ENCODE assay signal across 9 mouse cellular contexts in the genomic region with DNA sequence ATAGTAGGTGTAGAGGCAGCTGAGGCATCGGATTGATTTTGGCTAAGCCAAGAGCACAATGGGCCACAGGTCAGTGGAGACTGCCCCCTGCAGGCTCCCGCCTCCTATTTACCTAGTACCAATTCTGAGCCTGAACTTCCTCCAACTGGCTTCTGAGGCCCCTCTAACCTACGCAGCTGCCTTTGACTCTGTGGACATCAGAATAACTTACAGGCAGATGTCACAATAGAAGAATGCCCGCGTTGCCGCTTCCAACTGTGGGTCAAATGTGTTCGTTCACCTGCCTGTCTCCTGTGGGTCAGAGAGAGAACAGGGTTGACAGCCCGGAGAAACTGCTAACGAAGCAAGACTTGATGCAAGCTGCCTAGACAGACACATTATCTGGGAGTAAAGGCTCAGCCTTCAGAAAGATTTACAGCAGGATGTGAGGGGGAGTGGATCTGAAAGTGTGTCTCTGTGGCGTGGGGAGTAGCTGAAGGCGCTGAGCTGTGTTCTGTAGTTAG.
DNase-seq lines count a peak whose midpoint lies in the region; ATAC-seq and TF ChIP-seq lines count a peak whose summit lies in the region.
"Had no signal": no experiment of that assay in that cellular context is flagged by ENCODE, and none has a peak within 500 bp of the region (broad histone marks: within the 10 kb centered on the region; RNA-seq: fewer than 3 reads in every experiment).

No protein-coding gene starts in this region.

- H3K9me3 ChIP-seq in midbrain, embryonic 10.5 days (replicated peaks): no peaks in the 10 kb centered on the region
- no peaks in the 10 kb centered on the region for H3K9me3 ChIP-seq in midbrain, embryonic 13.5 days
- H3K9me3 ChIP-seq in lung, embryonic 14.5 days (ENCODE audit: low read depth, low read length): no peaks in the 10 kb centered on the region
- H3K9me3 ChIP-seq: liver, embryonic 15.5 days had no signal

- H3K27ac ChIP-seq in midbrain, embryonic 10.5 days (replicated peaks): peak overlapping the region; percentile 39; the same call in 1 of the 2 replicates
- no peak overlapping the region for H3K27ac ChIP-seq in midbrain, embryonic 13.5 days
- H3K27ac ChIP-seq in bone marrow, adult 2 months (ENCODE audit: control insufficient read depth, insufficient read depth, low read depth, low read length, poor library complexity): no peak overlapping the region
- H3K27ac ChIP-seq in lung, embryonic 14.5 days (ENCODE audit: low read depth): no peak overlapping the region
- H3K27ac ChIP-seq: liver, embryonic 15.5 days had no signal

- no peak for TF ChIP-seq POLR2A in bone marrow, adult 2 months (IDR thresholded peaks at IDR 0.05; ENCODE audit: borderline replicate concordance, control insufficient read depth, low read depth, low read length)

- H3K36me3 ChIP-seq in midbrain, embryonic 10.5 days: no peaks in the 10 kb centered on the region
- no peaks in the 10 kb centered on the region for H3K36me3 ChIP-seq in midbrain, embryonic 13.5 days
- H3K36me3 ChIP-seq in lung, embryonic 14.5 days (ENCODE audit: insufficient read depth): no peaks in the 10 kb centered on the region
- H3K36me3 ChIP-seq: liver, embryonic 15.5 days had no signal

- TF ChIP-seq CTCF in bone marrow, adult 2 months (IDR thresholded peaks at IDR 0.05; ENCODE audit: control insufficient read depth, insufficient read depth, low read length): peak; percentile 57
- peak; percentile 59 for TF ChIP-seq CTCF in lung, embryonic 14.5 days (IDR thresholded peaks at IDR 0.05; ENCODE audit: low read depth)

- no peak overlapping the region for H3K4me2 ChIP-seq in midbrain, embryonic 13.5 days (replicated peaks)
- H3K4me2 ChIP-seq in lung, embryonic 14.5 days: no peak overlapping the region
- H3K4me2 ChIP-seq: liver, embryonic 15.5 days had no signal

- no peak overlapping the region for H3K9ac ChIP-seq in midbrain, embryonic 13.5 days (replicated peaks)
- H3K9ac ChIP-seq in lung, embryonic 14.5 days: no peak overlapping the region
- H3K9ac ChIP-seq: liver, embryonic 15.5 days had no signal

- no peak for ATAC-seq in midbrain, embryonic 13.5 days
- ATAC-seq in erythroid progenitor cell, adult 5-6 weeks (replicated peaks; ENCODE audit: low FRiP score, poor library complexity, severe bottlenecking): 0 out of 2 replicates have a peak, but pooled peaks have one; percentile 30
- ATAC-seq in lung, embryonic 14.5 days (ENCODE audit: insufficient read depth): no peak

- WGBS in midbrain, embryonic 10.5 days: 39% methylated on average over 11 of the region's 11 CpGs
- 37% methylated on average over 11 of the region's 11 CpGs for WGBS in midbrain, embryonic 13.5 days
- 9% methylated on average over 11 of the region's 11 CpGs for WGBS in bone marrow, adult 2 months
- 36% methylated on average over 11 of the region's 11 CpGs for WGBS in lung, embryonic 14.5 days

- peaks cover 26% of the 10 kb centered on the region for H3K4me1 ChIP-seq in midbrain, embryonic 10.5 days
- H3K4me1 ChIP-seq in midbrain, embryonic 13.5 days (replicated peaks): peaks cover 13% of the 10 kb centered on the region
- no peaks in the 10 kb centered on the region for H3K4me1 ChIP-seq in bone marrow, adult 2 months (ENCODE audit: control insufficient read depth, insufficient read depth, low read length)
- H3K4me1 ChIP-seq in lung, embryonic 14.5 days (ENCODE audit: insufficient read depth): no peaks in the 10 kb centered on the region; the same call in 1 of the 2 replicates
- H3K4me1 ChIP-seq: liver, embryonic 15.5 days had no signal

- no peaks in the 10 kb centered on the region for H3K27me3 ChIP-seq in midbrain, embryonic 10.5 days (ENCODE audit: low read depth, poor library complexity, severe bottlenecking)
- no peaks in the 10 kb centered on the region for H3K27me3 ChIP-seq in midbrain, embryonic 13.5 days
- H3K27me3 ChIP-seq in lung, embryonic 14.5 days (ENCODE audit: insufficient read depth, low read length): no peaks in the 10 kb centered on the region
- H3K27me3 ChIP-seq: liver, embryonic 15.5 days had no signal

- peak; percentile 61 for DNase-seq in midbrain, embryonic 10.5 days (ENCODE audit: low spot score)
- peak; percentile 67 for DNase-seq in kidney, postnatal 10 days
- peak; percentile 64 for DNase-seq in lung, embryonic 14.5 days
- DNase-seq in retina, postnatal 1 day: peak; percentile 62
- DNase-seq in urinary bladder, adult 18-20 months (ENCODE audit: low spot score in 2 of 2): no peak

- H3K4me3 ChIP-seq in midbrain, embryonic 10.5 days: no peak overlapping the region
- no peak overlapping the region for H3K4me3 ChIP-seq in midbrain, embryonic 13.5 days (replicated peaks)
- no peak overlapping the region for H3K4me3 ChIP-seq in bone marrow, adult 2 months (replicated peaks; ENCODE audit: control insufficient read depth, low read depth, low read length)
- H3K4me3 ChIP-seq in lung, embryonic 14.5 days (ENCODE audit: low read depth, low read length): no peak overlapping the region
- H3K4me3 ChIP-seq: liver, embryonic 15.5 days had no signal

Comparison
In these comparisons a context has a peak if more than half of its experiments do, and no peak if none do; other contexts are left out.
1. DNase-seq: peak in midbrain, embryonic 10.5 days (single experiment), kidney, postnatal 10 days (single experiment), lung, embryonic 14.5 days (single experiment) and retina, postnatal 1 day (single experiment); none in urinary bladder, adult 18-20 months (0 of 2).